Mouse (Mus musculus) olfactory bulb, adult 2 months (tissue): ENCODE measurements at regions not wholly inside any gene's neighbourhood (a gene's known extent, or its start where the extent isn't known, plus 50 kb on each side); places are given as distances from the start of the nearest gene placed in this dataset.
"Not testable (repeated sequence)": the region's sequence is repeated elsewhere in the genome, so short reads cannot be mapped to it uniquely, and the experiment has no call there.

Experiments used
- H3K27ac ChIP-seq: fragments of 200-500 bp; 2 replicates; pipeline ENCODE4 v1.5.1; 2012; ENCODE audit warnings: low read depth, low read length; ENCODE audit not compliant: insufficient read depth
- H3K4me1 ChIP-seq: fragments of 200-500 bp; 2 replicates; pipeline ENCODE4 v1.6.1; 2012; ENCODE audit warnings: low read length; ENCODE audit not compliant: control insufficient read depth, insufficient read depth
- H3K4me3 ChIP-seq: fragments of 200-500 bp; 2 replicates; pipeline ENCODE4 v1.5.1; 2012; ENCODE audit warnings: mild to moderate bottlenecking, low read depth, low read length, moderate library complexity; ENCODE audit not compliant: insufficient read depth
- CTCF ChIP-seq: fragments of 200-500 bp; IDR thresholded peaks from 2 replicates; pipeline ENCODE4 v1.5.1; 2012; ENCODE audit warnings: low read depth, mild to moderate bottlenecking, low read length, moderate library complexity; ENCODE audit not compliant: insufficient read depth
- POLR2A ChIP-seq: fragments of 200-500 bp; IDR thresholded peaks from 2 replicates; pipeline ENCODE4 v1.6.1; 2012; ENCODE audit warnings: mild to moderate bottlenecking, low read depth, low read length, moderate library complexity; ENCODE audit not compliant: insufficient read depth
- WGBS: fragments of 180-500 bp; shearing (Covaris S2); methylation state at CpG from one replicate; pipeline ENCODE4 v1.1.7; 2018; 5-methylcytosine and 5-hydroxymethylcytosine counted together

- H3K4me3 ChIP-seq, result no peak overlapping the region
- no peaks in the 10 kb centered on the region for H3K4me1 ChIP-seq
- H3K27ac ChIP-seq, result no peak overlapping the region
- WGBS, result 82% methylated on average over 2 of the region's 2 CpGs
- no peak for TF ChIP-seq CTCF
- no peak for TF ChIP-seq POLR2A
Measured at GRCm38 (mm10) chr8:103702236-103702635, 399.2 kb upstream of the Cdh5 start.

GRCm38 (mm10) chr8:103706084-103706483 lies 395.3 kb upstream of the Cdh5 start:
- no peaks in the 10 kb centered on the region for H3K4me1 ChIP-seq
- WGBS, result 37% methylated on average over 2 of the region's 2 CpGs
- TF ChIP-seq CTCF (no peak), POLR2A (no peak)
- H3K27ac ChIP-seq, result no peak overlapping the region
- no peak overlapping the region for H3K4me3 ChIP-seq

- WGBS, result 65% methylated on average over 7 of the region's 7 CpGs
- H3K27ac ChIP-seq, H3K4me3 ChIP-seq, H3K4me1 ChIP-seq: not testable (repeated sequence)
Measured at GRCm38 (mm10) chr8:103710871-103711270, 390.6 kb upstream of the Cdh5 start.

GRCm38 (mm10) chr8:103717723-103718122 lies 383.7 kb upstream of the Cdh5 start:
- TF ChIP-seq CTCF, result no peak
- TF ChIP-seq POLR2A, result no peak
- 51% methylated on average over 4 of the region's 4 CpGs for WGBS
- no peak overlapping the region for H3K4me3 ChIP-seq
- no peak overlapping the region for H3K27ac ChIP-seq
- H3K4me1 ChIP-seq, result no peaks in the 10 kb centered on the region

GRCm38 (mm10) chr8:103733466-103733865 lies 368.0 kb upstream of the Cdh5 start:
- Histone ChIP-seq H3K4me1 (no peaks in the 10 kb centered on the region), H3K4me3 (no peak overlapping the region), H3K27ac (no peak overlapping the region)
- TF ChIP-seq CTCF (no peak), POLR2A (no peak)
- WGBS, result 96% methylated on average over 3 of the region's 3 CpGs

GRCm38 (mm10) chr8:103738330-103738729 lies 363.1 kb upstream of the Cdh5 start:
- H3K4me3 ChIP-seq, result no peak overlapping the region
- no peak overlapping the region for H3K27ac ChIP-seq
- H3K4me1 ChIP-seq, result peaks cover 3% of the 10 kb centered on the region
- 76% methylated on average over 8 of the region's 8 CpGs for WGBS
- TF ChIP-seq POLR2A (no peak), CTCF (no peak)

- 47% methylated on average over 8 of the region's 8 CpGs for WGBS
- H3K27ac ChIP-seq, result no peak overlapping the region
- TF ChIP-seq POLR2A (no peak), CTCF (no peak)
- peaks cover 3% of the 10 kb centered on the region for H3K4me1 ChIP-seq
- H3K4me3 ChIP-seq, result no peak overlapping the region
Measured at GRCm38 (mm10) chr8:103741395-103741794, 360.0 kb upstream of the Cdh5 start.

- 88% methylated on average over 4 of the region's 4 CpGs for WGBS
- H3K4me1 ChIP-seq, result no peaks in the 10 kb centered on the region
Measured at GRCm38 (mm10) chr8:103748734-103749133, 352.7 kb upstream of the Cdh5 start.

GRCm38 (mm10) chr8:103750278-103751097 lies 350.9 kb upstream of the Cdh5 start:
- no peak overlapping the region for H3K27ac ChIP-seq

More at GRCm38 (mm10) chr8:103748734-103749133, 352.7 kb upstream of the Cdh5 start:
- Histone ChIP-seq H3K4me3 (no peak overlapping the region), H3K27ac (no peak overlapping the region)
- TF ChIP-seq CTCF (no peak), POLR2A (no peak)

GRCm38 (mm10) chr8:103751161-103751560 lies 350.3 kb upstream of the Cdh5 start:
- TF ChIP-seq POLR2A (no peak), CTCF (no peak)
- H3K4me1 ChIP-seq, result no peaks in the 10 kb centered on the region
- 52% methylated on average over 2 of the region's 2 CpGs for WGBS
- no peak overlapping the region for H3K4me3 ChIP-seq
- no peak overlapping the region for H3K27ac ChIP-seq

More at GRCm38 (mm10) chr8:103750278-103751097, 350.9 kb upstream of the Cdh5 start:
- no peak overlapping the region for H3K4me3 ChIP-seq
- TF ChIP-seq POLR2A (no peak), CTCF (no peak)
- 65% methylated on average over 12 of the region's 12 CpGs for WGBS
- H3K4me1 ChIP-seq, result no peaks in the 10 kb centered on the region
